Mouse (Mus musculus) E14TG2a.4 (cell line): Measurements from ENCODE around the gene Unc5b.

Experiments
- CTCF ChIP-seq: conservative IDR thresholded peaks from 2 replicates; pipeline ENCODE4 v1.5.1; 2014; ENCODE audit warnings: low read length
- POU5F1 ChIP-seq: IDR thresholded peaks from 2 replicates; pipeline ENCODE4 v1.6.1; 2014; ENCODE audit warnings: low read length, borderline replicate concordance

DNA sequence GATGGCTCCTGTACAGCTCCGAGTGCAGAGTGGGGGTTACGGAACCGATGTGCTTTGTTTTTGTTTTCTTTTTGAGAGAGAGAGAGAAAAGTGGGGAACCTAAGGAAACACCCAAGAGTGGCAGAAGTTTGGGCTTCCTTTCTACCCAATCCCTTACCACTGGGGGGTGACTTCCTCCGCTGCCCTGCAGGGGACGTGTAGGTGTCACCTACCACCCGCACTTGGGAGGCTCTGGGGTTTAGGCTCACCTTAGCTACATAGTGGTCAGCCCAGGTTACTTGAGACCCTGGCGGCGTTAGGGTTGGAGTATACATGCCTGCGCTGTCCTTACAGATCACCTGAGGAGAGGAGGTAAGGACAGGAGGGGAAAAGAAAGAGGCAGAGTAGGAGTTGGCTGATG, 78.1 kb downstream of the Unc5b start:
- TF ChIP-seq CTCF (no peak), POU5F1 (no peak)
